Mouse (Mus musculus) stomach, embryonic 15.5 days (tissue): ENCODE measurements around the gene Rab40c. TPM values are rescaled to one million over a fixed set of nuclear protein-coding genes. Genes with fewer than 3 reads are reported as not detected.
A peak's percentile ranks its signal among the peaks of the same experiment; 100 is the strongest.

Experiments used
- ATAC-seq: fragments of 200-750 bp; cut with Nextera tagmentation; 2 replicates; pipeline ENCODE4 v1.8.0; 2017; ENCODE audit warnings: low read depth, moderate number of reproducible peaks, moderate TSS enrichment; ENCODE audit not compliant: insufficient read depth, low FRiP score
- H3K27ac ChIP-seq: fragments of 300-500 bp; sonication (generic); 2 replicates; pipeline ENCODE4 v1.5.1; 2015; ENCODE audit warnings: mild to moderate bottlenecking, inconsistent platforms
- H3K27me3 ChIP-seq: fragments of 300-500 bp; sonication (generic); replicated peaks from 2 replicates; pipeline ENCODE4 v1.6.1; 2015; ENCODE audit warnings: inconsistent platforms
- H3K36me3 ChIP-seq: fragments of 300-500 bp; sonication (generic); 2 replicates; pipeline ENCODE4 v1.6.1; 2015; ENCODE audit warnings: inconsistent platforms
- H3K4me1 ChIP-seq: fragments of 300-500 bp; sonication (generic); 2 replicates; pipeline ENCODE4 v1.6.1; 2015; ENCODE audit warnings: inconsistent platforms
- H3K4me2 ChIP-seq: fragments of 300-500 bp; sonication (generic); 2 replicates; pipeline ENCODE4 v1.6.1; 2015; ENCODE audit warnings: mild to moderate bottlenecking, inconsistent platforms
- H3K4me3 ChIP-seq: fragments of 300-500 bp; sonication (generic); replicated peaks from 2 replicates; pipeline ENCODE4 v1.5.1; 2015; ENCODE audit warnings: inconsistent platforms
- H3K9ac ChIP-seq: fragments of 300-500 bp; sonication (generic); 2 replicates; pipeline ENCODE4 v1.6.1; 2015; ENCODE audit warnings: inconsistent platforms
- H3K9me3 ChIP-seq: fragments of 300-500 bp; sonication (generic); 2 replicates; pipeline ENCODE4 v1.6.1; 2016; ENCODE audit warnings: inconsistent platforms
- WGBS: fragments of 180-500 bp; shearing (Covaris S2); methylation state at CpG from one replicate; pipeline ENCODE4 v1.1.7; 2015; 5-methylcytosine and 5-hydroxymethylcytosine counted together
- polyA plus RNA-seq: library from polyadenylated mRNA; unstranded; fragments of >200 nt; fragmentation: Nextera tagmentation; extraction: Ambion mirVana; gene quantifications from 2 replicates; pipeline ENCODE4 v1.2.1, GENCODE M21; 2015

Rab40c gene
- polyA plus RNA-seq, 1 experiment from 2014 or later, result 27.3 TPM

DNA sequence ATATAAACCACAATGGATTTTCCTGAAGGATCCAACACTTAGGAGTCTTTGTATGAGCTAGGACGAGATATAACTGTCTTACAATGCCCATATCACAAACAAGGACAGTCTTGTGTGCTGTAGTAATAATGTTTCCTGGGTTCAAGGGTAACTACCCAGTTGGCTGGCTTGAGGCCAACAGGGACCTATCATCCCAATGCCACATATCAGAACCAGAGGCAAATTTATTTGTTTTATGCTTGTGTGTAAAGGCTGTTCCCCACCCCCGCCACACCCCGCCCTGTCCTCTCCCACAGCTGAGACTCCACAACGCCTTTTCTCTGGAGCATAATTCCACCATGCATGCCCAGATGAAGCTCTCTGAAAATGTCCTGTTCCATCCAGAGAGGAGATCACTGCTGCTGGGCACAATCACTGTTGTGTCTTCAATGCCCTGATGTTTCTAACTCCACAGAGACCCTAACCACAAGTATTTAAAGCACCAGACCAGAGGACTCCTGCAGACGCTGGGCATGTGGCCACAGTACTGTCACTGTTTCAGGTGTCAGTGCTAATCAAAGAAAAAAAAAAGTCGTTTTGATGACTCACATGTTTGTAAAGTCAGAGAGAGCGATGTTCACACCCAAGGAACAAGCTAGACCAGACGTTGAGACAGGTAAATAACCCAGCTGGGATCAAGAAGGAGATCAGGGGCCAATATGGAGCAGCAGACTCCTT, 2.4 kb downstream of the Rab40c start:
- Histone ChIP-seq H3K9ac (no peak overlapping the region), H3K4me1 (peaks cover 23% of the 10 kb centered on the region), H3K36me3 (0 out of 2 replicates have a peak, but pooled peaks cover 1% of the 10 kb centered on the region), H3K9me3 (no peaks in the 10 kb centered on the region), H3K27ac (peak overlapping the region; percentile 59), H3K27me3 (no peaks in the 10 kb centered on the region), H3K4me3 (no peak overlapping the region), H3K4me2 (no peak overlapping the region; the same call in 1 of the 2 replicates)
- ATAC-seq, result no peak
- WGBS, result 66% methylated on average over 8 of the region's 8 CpGs

DNA sequence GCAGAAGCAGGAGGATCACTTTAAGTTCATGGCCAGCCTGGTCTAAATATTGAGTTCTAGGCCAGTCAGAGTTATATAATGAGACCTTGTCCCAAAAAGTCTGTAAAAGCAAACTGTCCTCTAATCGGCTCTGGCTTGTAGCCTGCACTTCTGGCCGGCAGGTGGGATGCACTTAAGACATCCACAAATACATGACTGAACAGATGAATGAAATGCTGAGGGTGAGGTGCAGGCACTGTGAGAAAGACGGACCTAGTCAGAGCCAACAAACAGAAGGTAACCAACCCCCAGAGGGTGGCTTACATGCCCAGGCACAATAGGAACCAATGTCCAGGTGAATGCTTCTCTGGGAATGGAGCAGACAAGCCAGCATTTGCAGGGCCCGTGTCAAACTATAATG, 5.2 kb downstream of the Rab40c start:
- Histone ChIP-seq H3K27me3 (no peaks in the 10 kb centered on the region), H3K4me3 (no peak overlapping the region), H3K4me2 (no peak overlapping the region), H3K27ac (no peak overlapping the region), H3K9me3 (no peaks in the 10 kb centered on the region), H3K4me1 (peaks cover 18% of the 10 kb centered on the region), H3K36me3 (0 out of 2 replicates have a peak, but pooled peaks cover 6% of the 10 kb centered on the region), H3K9ac (no peak overlapping the region)
- WGBS, result 74% methylated on average over 4 of the region's 4 CpGs
- no peak for ATAC-seq

DNA sequence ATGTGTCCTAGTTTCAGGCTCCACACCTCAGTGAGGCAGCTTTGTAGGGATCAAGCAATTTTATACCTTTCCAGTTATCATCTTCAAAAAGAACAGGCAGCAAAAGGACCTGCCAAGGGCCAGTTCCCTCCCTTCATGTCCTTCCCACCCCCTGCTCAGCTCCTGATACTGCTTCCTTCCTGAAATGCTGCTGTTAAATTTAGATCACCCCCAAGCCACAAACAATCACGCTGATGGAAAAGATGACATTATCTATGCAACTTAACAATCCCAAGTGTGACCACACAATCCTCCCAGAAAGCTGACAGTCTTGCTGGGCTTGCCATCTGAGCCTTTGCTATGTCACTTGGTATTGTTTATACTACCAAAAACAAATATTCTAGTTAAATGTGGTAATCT, 5.7 kb downstream of the Rab40c start:
- Histone ChIP-seq H3K9ac (no peak overlapping the region), H3K4me1 (peaks cover 18% of the 10 kb centered on the region), H3K27me3 (no peaks in the 10 kb centered on the region), H3K4me2 (no peak overlapping the region), H3K27ac (no peak overlapping the region), H3K36me3 (0 out of 2 replicates have a peak, but pooled peaks cover 6% of the 10 kb centered on the region), H3K4me3 (no peak overlapping the region), H3K9me3 (no peaks in the 10 kb centered on the region)
- no peak for ATAC-seq
- 65% methylated on average over 1 of the region's 1 CpGs for WGBS

DNA sequence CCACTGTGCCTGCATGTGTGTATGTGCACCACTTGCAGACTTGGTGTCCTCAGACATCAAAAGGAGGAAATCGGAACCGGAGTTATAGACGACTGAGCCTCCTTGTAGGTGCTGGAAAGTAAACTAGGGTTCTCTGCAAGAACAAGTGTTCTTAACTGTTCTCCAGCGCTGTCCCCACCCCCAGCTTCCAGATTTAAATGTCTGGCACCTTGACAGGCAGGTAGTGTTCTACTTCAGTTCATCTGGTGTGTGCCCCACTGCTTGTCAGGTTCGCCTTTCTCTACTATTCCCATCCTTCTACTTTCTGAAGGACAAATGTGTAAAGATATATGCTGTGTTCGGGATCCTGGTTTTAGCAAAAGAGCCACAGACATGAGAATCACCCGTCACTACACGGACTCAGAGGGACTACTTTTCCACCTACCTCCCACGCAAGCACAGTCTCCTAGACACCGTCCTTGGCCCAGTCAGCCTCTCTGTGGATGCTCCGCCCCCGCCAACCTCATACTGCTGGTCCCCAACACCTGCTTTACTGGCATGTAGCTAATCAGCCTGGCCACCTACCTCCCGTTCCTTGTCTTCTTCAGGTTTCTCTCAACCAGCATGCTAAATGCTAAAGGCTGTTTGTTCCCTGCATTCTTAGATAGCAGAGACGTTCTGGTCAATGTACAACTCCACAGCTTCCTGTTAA, 6.2 kb downstream of the Rab40c start:
- 76% methylated on average over 14 of the region's 14 CpGs for WGBS
- no peak overlapping the region for H3K4me2 ChIP-seq
- no peaks in the 10 kb centered on the region for H3K9me3 ChIP-seq
- H3K4me3 ChIP-seq, result no peak overlapping the region
- no peak overlapping the region for H3K27ac ChIP-seq
- no peaks in the 10 kb centered on the region for H3K27me3 ChIP-seq
- peaks cover 13% of the 10 kb centered on the region for H3K4me1 ChIP-seq
- H3K36me3 ChIP-seq, result 0 out of 2 replicates have a peak, but pooled peaks cover 6% of the 10 kb centered on the region
- ATAC-seq, result no peak
- no peak overlapping the region for H3K9ac ChIP-seq

DNA sequence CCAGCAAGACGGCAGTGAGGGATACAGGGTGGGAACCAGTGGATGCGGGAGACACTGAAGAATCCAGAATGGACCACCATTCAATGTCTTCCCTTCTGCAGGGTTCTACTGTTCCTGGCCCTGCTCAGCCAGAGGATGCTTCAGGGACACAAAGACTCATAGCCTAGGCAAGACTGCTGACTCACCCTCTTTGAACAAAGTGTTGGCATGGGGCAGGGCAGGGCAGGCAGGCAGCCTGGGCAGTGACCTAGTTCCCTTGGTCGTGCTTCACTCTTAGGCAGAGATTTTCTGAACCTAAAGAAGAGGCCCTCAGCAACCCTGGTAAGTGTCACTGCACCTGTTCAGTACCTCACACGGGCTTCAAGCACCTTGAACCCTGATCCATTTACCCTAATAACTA, 7.7 kb downstream of the Rab40c start:
- H3K9me3 ChIP-seq, result no peaks in the 10 kb centered on the region
- no peak overlapping the region for H3K4me2 ChIP-seq
- no peaks in the 10 kb centered on the region for H3K27me3 ChIP-seq
- 0 out of 2 replicates have a peak, but pooled peaks cover 4% of the 10 kb centered on the region for H3K4me1 ChIP-seq
- 0 out of 2 replicates have a peak, but pooled peaks cover 6% of the 10 kb centered on the region for H3K36me3 ChIP-seq
- no peak overlapping the region for H3K27ac ChIP-seq
- no peak overlapping the region for H3K4me3 ChIP-seq
- no peak overlapping the region for H3K9ac ChIP-seq
- 87% methylated on average over 4 of the region's 4 CpGs for WGBS
- ATAC-seq, result no peak

DNA sequence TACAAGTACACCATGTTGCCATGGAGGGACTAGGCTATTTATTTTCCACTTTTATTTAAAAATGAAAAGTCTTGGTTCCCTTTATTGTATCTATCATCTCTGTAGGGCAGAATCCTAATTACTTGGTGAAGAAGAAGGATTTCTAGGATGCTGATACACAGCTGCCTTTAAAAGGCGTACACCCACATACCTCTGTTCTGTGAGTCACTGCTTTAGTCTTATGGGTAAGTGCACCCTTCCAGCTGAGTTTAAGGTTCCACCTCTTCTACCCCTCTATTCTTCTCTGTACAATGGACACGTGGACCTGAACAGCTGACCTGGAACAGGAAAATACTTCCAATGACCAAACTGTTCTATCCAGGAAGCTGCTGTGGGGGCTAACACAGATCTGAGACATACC, 11.9 kb downstream of the Rab40c start:
- Histone ChIP-seq H3K36me3 (0 out of 2 replicates have a peak, but pooled peaks cover 6% of the 10 kb centered on the region), H3K4me2 (no peak overlapping the region), H3K4me1 (no peaks in the 10 kb centered on the region), H3K9ac (no peak overlapping the region), H3K27ac (no peak overlapping the region), H3K27me3 (no peaks in the 10 kb centered on the region), H3K4me3 (no peak overlapping the region), H3K9me3 (no peaks in the 10 kb centered on the region)
- ATAC-seq, result no peak
- 86% methylated on average over 2 of the region's 2 CpGs for whole genome bisulfite sequencing

DNA sequence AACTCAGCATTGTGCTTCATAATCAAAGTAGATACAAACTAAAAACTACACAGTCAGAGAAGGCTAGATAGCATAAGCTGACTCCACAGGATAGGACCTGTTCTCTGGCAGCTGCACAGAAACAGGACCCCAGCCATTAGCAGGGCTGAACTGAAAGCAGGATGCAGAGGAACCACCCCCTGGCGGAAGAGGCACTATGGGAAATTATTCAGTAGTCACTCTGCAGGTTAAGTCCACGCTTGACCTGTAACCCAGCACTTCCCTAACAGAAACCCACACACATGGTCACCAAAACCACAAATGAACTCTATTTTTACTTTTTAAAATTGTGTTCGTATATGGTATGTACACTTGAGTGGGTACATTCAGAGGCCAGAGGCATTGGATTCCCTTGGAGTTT, 16.5 kb downstream of the Rab40c start:
- Histone ChIP-seq H3K27me3 (no peaks in the 10 kb centered on the region), H3K4me3 (no peak overlapping the region), H3K4me2 (no peak overlapping the region), H3K9me3 (no peaks in the 10 kb centered on the region), H3K9ac (no peak overlapping the region), H3K27ac (no peak overlapping the region), H3K36me3 (0 out of 2 replicates have a peak, but pooled peaks cover 9% of the 10 kb centered on the region), H3K4me1 (no peaks in the 10 kb centered on the region)
- WGBS, result 79% methylated on average over 3 of the region's 3 CpGs
- no peak for ATAC-seq

DNA sequence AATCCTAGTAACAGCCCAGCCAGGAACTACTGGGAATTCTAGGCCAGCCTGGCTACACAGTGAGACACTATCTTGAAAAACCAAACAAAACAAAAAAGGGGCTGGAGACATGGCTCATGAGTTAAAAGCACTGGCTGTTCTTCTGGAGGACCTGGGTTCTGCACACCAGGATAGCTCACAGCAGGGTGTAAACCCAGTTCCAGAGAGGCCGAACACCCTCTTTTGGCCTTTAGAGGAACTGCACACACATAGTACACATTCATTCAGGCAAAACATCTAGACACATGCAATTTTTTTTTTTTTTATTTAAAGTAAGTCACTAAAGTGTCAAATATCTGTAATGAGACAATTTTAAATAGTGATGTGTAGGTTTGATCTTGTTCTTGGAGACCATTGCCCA, 19.3 kb downstream of the Rab40c start:
- no peak for ATAC-seq
- H3K27ac ChIP-seq, result no peak overlapping the region
- H3K36me3 ChIP-seq, result 0 out of 2 replicates have a peak, but pooled peaks cover 9% of the 10 kb centered on the region
- no peak overlapping the region for H3K9ac ChIP-seq
- H3K4me1 ChIP-seq, result no peaks in the 10 kb centered on the region
- no peaks in the 10 kb centered on the region for H3K9me3 ChIP-seq
- 100% methylated on average over 1 of the region's 1 CpGs for WGBS
- H3K27me3 ChIP-seq, result no peaks in the 10 kb centered on the region
- H3K4me2 ChIP-seq, result no peak overlapping the region
- no peak overlapping the region for H3K4me3 ChIP-seq

DNA sequence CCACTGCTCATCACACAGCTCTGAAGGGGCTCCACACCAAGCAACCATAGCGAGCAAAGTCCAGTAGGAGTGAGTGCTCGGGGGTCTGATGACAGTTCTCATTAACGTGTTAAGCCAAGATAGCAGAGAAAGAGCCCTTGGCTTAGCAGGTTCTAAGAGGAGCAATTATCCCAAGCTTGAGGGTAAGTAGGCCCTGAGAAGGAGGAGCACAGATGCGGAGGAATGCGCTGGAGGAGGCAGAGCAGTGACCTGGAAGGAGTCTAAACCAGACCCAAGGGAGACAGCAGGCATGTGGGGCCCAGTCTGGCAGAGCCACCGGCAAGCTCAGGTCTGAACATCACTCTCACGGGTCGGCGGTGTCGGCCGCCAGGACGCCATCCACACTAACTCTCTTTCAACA, 23.6 kb downstream of the Rab40c start:
- Histone ChIP-seq H3K4me2 (no peak overlapping the region), H3K27ac (no peak overlapping the region), H3K27me3 (no peaks in the 10 kb centered on the region), H3K4me3 (no peak overlapping the region), H3K9me3 (no peaks in the 10 kb centered on the region), H3K9ac (no peak overlapping the region), H3K4me1 (no peaks in the 10 kb centered on the region), H3K36me3 (peaks cover 8% of the 10 kb centered on the region; the same call in 1 of the 2 replicates)
- ATAC-seq, result no peak
- WGBS, result 73% methylated on average over 12 of the region's 12 CpGs

DNA sequence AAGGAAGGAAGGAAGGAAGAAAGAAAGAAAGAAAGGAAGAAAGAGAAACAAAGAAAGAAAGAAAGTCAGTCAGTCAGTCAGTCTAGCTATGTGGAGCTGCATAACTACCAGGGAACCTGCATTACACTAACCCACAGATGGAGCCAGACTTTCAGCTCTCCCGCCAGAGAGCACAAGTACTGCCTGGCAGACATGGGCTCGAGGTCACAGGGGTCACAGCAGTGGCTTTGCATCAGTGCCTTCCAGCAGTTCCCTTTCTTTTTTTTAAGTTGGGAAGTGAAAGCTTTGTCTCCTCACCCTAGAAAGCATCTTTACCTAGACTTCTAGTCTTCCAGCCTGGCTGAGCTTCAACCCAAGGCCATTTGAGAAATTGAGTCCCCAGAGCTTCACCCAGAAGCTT, 24.1 kb downstream of the Rab40c start:
- no peak overlapping the region for H3K4me2 ChIP-seq
- H3K9ac ChIP-seq, result no peak overlapping the region
- H3K9me3 ChIP-seq, result no peaks in the 10 kb centered on the region
- H3K4me1 ChIP-seq, result no peaks in the 10 kb centered on the region
- H3K27ac ChIP-seq, result no peak overlapping the region
- no peak for ATAC-seq
- H3K36me3 ChIP-seq, result peaks cover 3% of the 10 kb centered on the region; the same call in 1 of the 2 replicates
- no peaks in the 10 kb centered on the region for H3K27me3 ChIP-seq
- 46% methylated on average over 2 of the region's 2 CpGs for WGBS
- H3K4me3 ChIP-seq, result no peak overlapping the region

DNA sequence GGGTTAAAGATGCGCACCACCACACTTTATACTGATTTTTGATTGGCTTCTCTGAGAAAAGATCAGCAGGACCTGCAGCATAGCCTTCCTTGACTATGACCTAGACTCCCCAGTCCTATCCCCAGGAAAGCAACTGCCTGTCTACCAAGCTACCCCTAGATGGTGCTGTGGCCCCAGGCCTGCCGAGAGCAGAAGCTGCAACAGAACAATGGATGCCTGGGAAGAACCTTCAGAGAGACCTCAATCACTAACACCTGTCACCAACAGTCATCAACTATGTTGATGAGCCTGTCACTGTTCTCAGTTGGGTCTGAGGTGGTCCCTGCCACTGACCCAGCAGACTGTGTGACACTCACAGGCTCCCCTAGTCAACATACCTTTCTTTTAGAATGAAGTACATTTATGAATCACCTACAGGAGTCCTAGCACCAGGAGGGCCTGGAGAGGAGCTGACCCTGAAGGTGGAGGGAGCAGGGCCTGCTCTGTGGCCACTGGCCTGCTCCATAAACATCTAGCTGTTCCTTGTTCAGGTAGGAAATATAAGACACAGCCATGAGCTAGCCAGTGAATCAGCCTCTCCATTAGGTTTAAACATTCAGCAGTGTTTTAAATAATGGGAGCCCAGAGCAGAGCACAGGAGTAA, 25.4 kb downstream of the Rab40c start:
- Histone ChIP-seq H3K9ac (no peak overlapping the region), H3K27me3 (no peaks in the 10 kb centered on the region), H3K4me1 (no peaks in the 10 kb centered on the region), H3K4me2 (no peak overlapping the region), H3K27ac (0 out of 2 replicates have a peak overlapping the region, but pooled peaks have one; percentile 0), H3K4me3 (no peak overlapping the region), H3K9me3 (no peaks in the 10 kb centered on the region), H3K36me3 (peaks cover 10% of the 10 kb centered on the region)
- WGBS, result 35% methylated on average over 2 of the region's 2 CpGs
- no peak; the same call in 1 of the 2 replicates for ATAC-seq

DNA sequence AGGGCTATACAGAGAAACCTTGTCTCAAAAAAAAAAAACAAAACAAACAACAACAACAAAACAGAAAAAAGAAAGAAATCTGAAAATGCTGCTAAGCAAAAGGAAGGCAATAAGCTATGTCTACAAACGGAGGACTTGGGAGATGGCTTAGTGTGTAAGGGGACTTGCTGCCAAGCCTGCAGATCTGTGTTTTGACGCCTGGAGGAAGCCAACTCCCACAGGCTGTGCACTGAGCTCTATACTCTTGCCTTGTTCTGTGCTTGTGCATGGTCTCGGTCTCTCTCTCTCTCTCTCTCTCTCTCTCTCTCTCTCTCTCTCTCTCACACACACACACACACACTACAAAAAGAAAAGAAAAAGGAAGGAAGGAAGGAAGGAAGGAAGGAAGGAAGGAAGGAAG, 30.7 kb downstream of the Rab40c start:
- peaks cover 23% of the 10 kb centered on the region for H3K36me3 ChIP-seq
- H3K9me3 ChIP-seq, result no peaks in the 10 kb centered on the region
- no peak overlapping the region for H3K27ac ChIP-seq
- 84% methylated on average over 3 of the region's 3 CpGs for WGBS
- no peaks in the 10 kb centered on the region for H3K4me1 ChIP-seq
- no peak overlapping the region for H3K4me3 ChIP-seq
- no peak overlapping the region for H3K4me2 ChIP-seq
- no peaks in the 10 kb centered on the region for H3K27me3 ChIP-seq
- ATAC-seq, result no peak
- H3K9ac ChIP-seq, result no peak overlapping the region
